Mouse (Mus musculus) intestine, embryonic 16.5 days (tissue): Measurements from ENCODE around the gene Polr2b. TPM values are rescaled to one million over a fixed set of nuclear protein-coding genes. Genes with fewer than 3 reads are reported as not detected.

Source experiments
- ATAC-seq: fragments of 200-750 bp; cut with Nextera tagmentation; 2 replicates; pipeline ENCODE4 v1.8.0; 2017; ENCODE audit warnings: moderate TSS enrichment, moderate library complexity
- H3K27ac ChIP-seq: fragments of 300-500 bp; sonication (generic); 2 replicates; pipeline ENCODE4 v1.5.1; 2014; ENCODE audit warnings: mild to moderate bottlenecking, low read length
- H3K27me3 ChIP-seq: fragments of 300-500 bp; sonication (generic); replicated peaks from 2 replicates; pipeline ENCODE4 v1.6.1; 2014; ENCODE audit warnings: low read length, control low read depth, mixed read lengths; ENCODE audit not compliant: control insufficient read depth, insufficient read depth
- H3K36me3 ChIP-seq: fragments of 300-500 bp; sonication (generic); 2 replicates; pipeline ENCODE4 v1.6.1; 2014; ENCODE audit warnings: low read length, control low read depth; ENCODE audit not compliant: control insufficient read depth, insufficient read depth
- H3K4me1 ChIP-seq: fragments of 300-500 bp; sonication (generic); 2 replicates; pipeline ENCODE4 v1.6.1; 2014; ENCODE audit warnings: low read length, control low read depth, mixed read lengths; ENCODE audit not compliant: control insufficient read depth, insufficient read depth
- H3K4me2 ChIP-seq: fragments of 300-500 bp; sonication (generic); 2 replicates; pipeline ENCODE4 v1.6.1; 2014; ENCODE audit warnings: low read depth, low read length, control low read depth
- H3K4me3 ChIP-seq: fragments of 300-500 bp; sonication (generic); 2 replicates; pipeline ENCODE4 v1.5.1; 2014; ENCODE audit warnings: mild to moderate bottlenecking, low read length
- H3K9ac ChIP-seq: fragments of 300-500 bp; sonication (generic); 2 replicates; pipeline ENCODE4 v1.6.1; 2014; ENCODE audit warnings: low read depth, low read length
- H3K9me3 ChIP-seq: fragments of 300-500 bp; sonication (generic); 2 replicates; pipeline ENCODE4 v1.6.1; 2016; ENCODE audit warnings: low read length, control low read depth; ENCODE audit not compliant: control insufficient read depth
- WGBS: fragments of 180-500 bp; shearing (Covaris S2); extraction: QIAGEN DNeasy Blood & Tissue Kit; methylation state at CpG from one replicate; pipeline ENCODE4 v1.1.7; 2014; 5-methylcytosine and 5-hydroxymethylcytosine counted together
- polyA plus RNA-seq: library from polyadenylated mRNA; unstranded; fragments of >200 nt; fragmentation: Nextera tagmentation; extraction: Ambion mirVana; gene quantifications from 2 replicates; pipeline ENCODE4 v1.2.1, GENCODE M21; 2015

Gene Polr2b
- polyA plus RNA-seq, 1 experiment from 2014 or later = 44.0 TPM

DNA sequence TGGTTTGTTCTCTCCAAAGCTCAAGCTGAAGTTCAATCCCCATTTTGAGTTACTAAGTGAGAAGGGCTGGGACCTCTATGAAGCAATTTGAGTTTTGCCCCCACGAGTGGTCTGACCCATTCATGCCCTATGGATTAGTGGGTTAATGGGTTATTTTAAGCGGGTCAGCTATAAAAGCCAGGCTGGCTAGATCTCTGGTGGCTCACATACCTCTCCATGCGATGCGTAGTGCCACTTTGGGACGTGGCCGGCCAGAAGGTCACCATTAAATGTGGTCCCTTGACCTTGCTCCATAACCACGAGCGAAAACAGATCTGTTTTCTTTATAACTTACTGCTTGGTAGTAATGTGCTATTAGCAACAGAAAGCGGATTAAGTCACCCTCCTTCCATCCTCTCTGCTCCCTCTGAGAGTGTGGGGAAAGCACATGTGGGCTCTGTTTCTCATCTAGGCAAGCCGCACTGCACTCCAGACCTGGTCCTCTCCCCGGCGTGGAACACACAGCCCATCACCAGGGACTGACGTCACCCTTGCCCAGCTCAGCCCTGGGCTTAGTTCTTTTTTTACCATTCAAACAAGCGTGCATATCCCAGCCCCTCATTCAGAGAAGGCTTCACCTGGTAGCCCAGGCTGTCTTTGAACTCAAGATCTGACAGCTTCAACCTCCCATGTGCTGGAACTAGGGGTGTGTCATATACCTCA is 69.6 kb downstream of the Polr2b start:
- Histone ChIP-seq H3K4me2 (no peak overlapping the region), H3K9ac (no peak overlapping the region), H3K4me1 (peaks cover 5% of the 10 kb centered on the region; the same call in 1 of the 2 replicates), H3K36me3 (no peaks in the 10 kb centered on the region), H3K4me3 (no peak overlapping the region), H3K9me3 (no peaks in the 10 kb centered on the region), H3K27ac (no peak overlapping the region), H3K27me3 (no peaks in the 10 kb centered on the region)
- WGBS = 71% methylated on average over 14 of the region's 14 CpGs
- ATAC-seq = no peak

DNA sequence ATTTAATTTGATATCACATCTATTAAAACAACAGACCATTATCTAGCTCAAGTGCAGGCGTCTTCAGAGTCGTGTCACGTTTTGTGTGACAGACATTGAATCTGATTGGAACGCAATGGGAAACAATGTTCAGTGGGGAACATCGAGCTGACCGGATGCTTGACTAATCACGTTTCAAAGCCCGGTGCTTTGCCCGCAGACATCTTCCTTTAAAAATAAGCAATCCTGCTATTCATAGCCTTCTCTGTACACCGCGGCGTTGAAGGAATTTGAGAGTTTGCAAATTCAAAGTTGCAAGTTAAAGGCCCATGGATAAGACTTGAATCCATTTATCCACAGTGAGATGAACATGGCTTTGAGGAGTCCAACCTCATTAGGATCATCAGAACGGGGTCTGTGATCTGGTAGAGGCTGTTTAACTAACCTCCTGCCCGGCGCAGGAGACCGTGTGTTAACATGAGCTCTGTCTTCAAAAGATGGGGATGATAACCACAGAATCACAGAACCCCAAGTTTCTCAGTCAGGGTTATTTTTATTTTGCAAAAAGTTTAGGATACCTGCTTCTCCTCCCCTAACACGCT is 70.5 kb downstream of the Polr2b start:
- peaks cover 5% of the 10 kb centered on the region; the same call in 1 of the 2 replicates for H3K4me1 ChIP-seq
- 87% methylated on average over 17 of the region's 17 CpGs for WGBS
- no peak for ATAC-seq

DNA sequence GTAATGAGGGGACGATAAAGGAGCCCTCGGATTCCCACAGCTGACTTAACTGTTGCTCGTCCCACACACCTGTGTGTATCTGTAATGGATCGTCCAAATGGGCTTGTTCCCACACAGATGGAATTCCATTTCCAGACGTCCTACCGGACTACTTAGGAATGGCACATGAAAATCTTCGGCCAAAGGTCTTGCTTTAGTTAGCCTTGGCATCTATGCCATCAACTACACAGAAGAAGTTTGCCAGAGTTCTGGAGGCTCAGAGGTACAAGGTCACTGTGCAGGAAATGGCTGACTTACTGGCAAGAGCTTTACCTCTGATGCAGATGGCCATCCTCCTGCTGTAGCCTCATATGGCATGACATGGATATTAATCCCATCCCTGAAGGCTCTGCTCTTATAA is 71.3 kb downstream of the Polr2b start:
- Histone ChIP-seq H3K27ac (no peak overlapping the region), H3K4me2 (no peak overlapping the region), H3K9ac (no peak overlapping the region), H3K27me3 (no peaks in the 10 kb centered on the region), H3K9me3 (no peaks in the 10 kb centered on the region), H3K36me3 (no peaks in the 10 kb centered on the region), H3K4me3 (no peak overlapping the region), H3K4me1 (peaks cover 8% of the 10 kb centered on the region)
- ATAC-seq = no peak
- WGBS = 93% methylated on average over 7 of the region's 7 CpGs

More for the DNA sequence above, 70.5 kb downstream of the Polr2b start:
- Histone ChIP-seq H3K9me3 (no peaks in the 10 kb centered on the region), H3K9ac (no peak overlapping the region), H3K27ac (no peak overlapping the region), H3K36me3 (no peaks in the 10 kb centered on the region), H3K4me2 (no peak overlapping the region), H3K4me3 (no peak overlapping the region), H3K27me3 (no peaks in the 10 kb centered on the region)

DNA sequence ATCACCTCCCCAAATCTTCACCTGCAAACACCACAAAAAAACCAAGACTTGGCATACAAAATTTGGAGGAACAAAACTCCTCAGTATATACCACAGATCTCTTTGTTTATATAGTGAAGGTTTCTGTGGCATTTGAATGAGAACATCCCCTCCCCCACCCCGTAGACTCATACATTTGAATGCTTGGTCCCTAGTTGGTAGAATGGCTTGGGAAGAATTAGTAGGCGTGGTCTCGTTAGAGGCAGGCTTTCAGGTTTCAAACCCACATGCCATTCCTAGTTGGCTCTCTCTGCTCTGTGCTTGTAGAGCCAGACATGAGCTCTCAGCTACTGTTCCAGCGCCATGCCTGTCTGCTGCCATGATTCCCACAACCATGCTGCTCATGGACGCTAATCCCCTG is 71.7 kb downstream of the Polr2b start:
- no peak overlapping the region for H3K9ac ChIP-seq
- H3K27me3 ChIP-seq = no peaks in the 10 kb centered on the region
- no peaks in the 10 kb centered on the region for H3K9me3 ChIP-seq
- H3K27ac ChIP-seq = no peak overlapping the region
- no peak overlapping the region for H3K4me2 ChIP-seq
- WGBS = 85% methylated on average over 5 of the region's 5 CpGs
- ATAC-seq = no peak
- H3K4me3 ChIP-seq = no peak overlapping the region
- peaks cover 9% of the 10 kb centered on the region for H3K4me1 ChIP-seq
- H3K36me3 ChIP-seq = no peaks in the 10 kb centered on the region

GRCm38 (mm10) chr5:77383799-77384554 is 74.0 kb downstream of the Polr2b start:
- 80% methylated on average over 5 of the region's 5 CpGs for WGBS
- Histone ChIP-seq H3K4me1 (peaks cover 9% of the 10 kb centered on the region), H3K27me3 (no peaks in the 10 kb centered on the region), H3K9ac (no peak overlapping the region), H3K4me2 (no peak overlapping the region), H3K9me3 (no peaks in the 10 kb centered on the region), H3K4me3 (peak overlapping the region; percentile 22), H3K36me3 (no peaks in the 10 kb centered on the region), H3K27ac (no peak overlapping the region)
- ATAC-seq = peak; percentile 61

DNA sequence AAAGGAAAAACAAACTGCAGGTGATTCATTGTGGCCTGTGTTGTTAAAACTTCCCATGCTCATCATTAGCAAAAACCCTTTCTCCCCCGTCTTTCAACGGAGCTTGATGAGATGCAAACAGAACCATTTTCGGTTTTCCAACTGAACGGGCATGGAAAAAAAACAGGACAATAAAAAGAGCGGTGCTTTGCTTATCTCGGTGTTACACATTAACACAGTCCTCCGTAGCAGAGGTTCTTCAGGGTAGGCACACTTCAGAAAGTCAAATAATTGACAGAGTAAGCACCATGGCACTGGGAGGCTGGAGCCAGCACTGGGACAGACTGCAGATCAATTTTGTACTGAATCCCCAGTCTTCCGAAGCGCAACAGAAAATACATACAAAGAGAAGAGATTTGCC is 74.8 kb downstream of the Polr2b start:
- H3K9me3 ChIP-seq = no peaks in the 10 kb centered on the region
- ATAC-seq = peak; percentile 70; the same call in 1 of the 2 replicates
- H3K36me3 ChIP-seq = no peaks in the 10 kb centered on the region
- H3K9ac ChIP-seq = no peak overlapping the region
- H3K27me3 ChIP-seq = no peaks in the 10 kb centered on the region
- H3K27ac ChIP-seq = no peak overlapping the region
- WGBS = 54% methylated on average over 9 of the region's 9 CpGs
- peak overlapping the region; percentile 17; the same call in 1 of the 2 replicates for H3K4me2 ChIP-seq
- peaks cover 9% of the 10 kb centered on the region for H3K4me1 ChIP-seq
- peak overlapping the region; percentile 22 for H3K4me3 ChIP-seq

DNA sequence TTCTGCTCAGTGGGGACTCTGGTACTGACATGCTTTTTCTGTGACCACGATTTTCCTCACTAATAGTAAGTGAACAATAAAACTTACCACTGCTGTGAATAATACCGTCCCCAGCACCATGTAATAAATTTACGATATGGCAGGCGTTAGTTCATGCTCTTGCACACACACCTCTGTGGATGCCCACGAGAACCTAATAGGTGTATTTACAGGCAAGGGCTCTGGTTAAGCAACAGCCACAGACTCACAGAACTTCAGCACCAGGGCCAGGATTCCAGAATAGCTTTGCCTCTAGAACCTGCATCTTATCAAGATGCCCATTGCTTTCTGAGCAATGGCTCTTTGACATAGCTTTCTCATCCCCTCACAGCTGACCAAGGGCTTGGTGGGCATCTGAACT is 75.3 kb downstream of the Polr2b start:
- Histone ChIP-seq H3K4me1 (peaks cover 9% of the 10 kb centered on the region), H3K27me3 (no peaks in the 10 kb centered on the region), H3K9me3 (no peaks in the 10 kb centered on the region), H3K4me3 (no peak overlapping the region), H3K27ac (no peak overlapping the region), H3K36me3 (no peaks in the 10 kb centered on the region), H3K4me2 (0 out of 2 replicates have a peak overlapping the region, but pooled peaks have one; percentile 17), H3K9ac (no peak overlapping the region)
- ATAC-seq = no peak
- WGBS = 53% methylated on average over 5 of the region's 5 CpGs

GRCm38 (mm10) chr5:77385900-77386595 is 76.1 kb downstream of the Polr2b start:
- Histone ChIP-seq H3K4me2 (no peak overlapping the region), H3K27me3 (no peaks in the 10 kb centered on the region), H3K9me3 (no peaks in the 10 kb centered on the region), H3K4me1 (peaks cover 9% of the 10 kb centered on the region), H3K36me3 (no peaks in the 10 kb centered on the region), H3K9ac (no peak overlapping the region), H3K27ac (no peak overlapping the region), H3K4me3 (no peak overlapping the region)
- no peak for ATAC-seq
- WGBS = 64% methylated on average over 6 of the region's 6 CpGs
